Mouse (Mus musculus): ENCODE results near the gene Gm5724. TPM values are rescaled to one million over a fixed set of nuclear protein-coding genes. Genes with fewer than 3 reads are reported as not detected.

Gm5724 gene
- not detected in 2 replicates for polyA plus RNA-seq (2016; fragmentation: Nextera tagmentation; extraction: Ambion mirVana)

DNA sequence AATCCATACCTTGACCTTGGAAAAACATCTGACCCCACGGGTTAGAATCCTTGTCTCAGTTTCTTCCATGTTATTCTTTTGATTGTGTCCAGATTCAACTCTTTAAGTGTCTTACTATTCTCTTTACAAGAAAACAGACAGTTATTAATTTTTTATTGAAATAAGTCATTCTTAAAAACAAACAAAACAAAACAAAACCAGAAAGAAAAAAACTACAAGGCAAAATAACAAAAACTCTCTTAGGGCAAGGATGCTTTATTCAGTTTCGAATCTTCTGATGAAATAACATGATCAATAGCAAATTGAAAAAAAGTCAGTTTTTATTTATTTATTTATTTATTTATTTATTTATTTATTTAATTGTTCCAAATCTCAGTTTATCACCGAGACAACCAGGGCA lies at the start of gene Gm5724:
Gene Gm5724, minus strand, starts transcription at position 101 of the 400 bp plus-strand sequence.
- H3K9me3 ChIP-seq, result no peaks in the 10 kb centered on the region
- H3K4me3 ChIP-seq, result no peak within 1 kb of the TSS
- H3K36me3 ChIP-seq, result no peaks in the 10 kb centered on the region
- ATAC-seq (ENCODE audit: low FRiP score, low read depth), result no peak
- no peak within 1 kb of the TSS for H3K27ac ChIP-seq
- H3K9ac ChIP-seq, result no peak within 1 kb of the TSS
- WGBS, result 85% methylated on average over 3 of the region's 3 CpGs
- no peak within 1 kb of the TSS for H3K4me2 ChIP-seq (replicated peaks)
- H3K27me3 ChIP-seq (replicated peaks), result no peaks in the 10 kb centered on the region
- no peaks in the 10 kb centered on the region for H3K4me1 ChIP-seq

DNA sequence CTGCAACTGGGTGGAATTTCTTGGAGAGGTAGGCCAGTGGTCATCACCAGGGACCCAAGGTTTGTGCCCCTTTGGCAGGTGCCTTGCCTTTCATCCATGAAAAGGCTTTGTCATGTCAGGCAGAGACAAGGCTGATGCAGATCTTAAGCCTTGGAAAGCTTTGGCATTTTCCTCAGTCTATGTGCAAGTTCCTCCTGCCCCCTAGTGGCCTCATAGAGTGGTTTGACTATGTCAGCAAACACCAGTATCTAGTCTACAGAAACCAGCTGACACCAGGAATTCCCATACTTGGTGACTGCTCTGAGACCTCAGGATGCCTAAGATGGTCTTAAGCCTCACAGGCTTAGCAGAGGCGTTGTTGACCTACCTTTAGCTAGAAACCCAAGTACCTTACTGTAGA lies 24.2 kb upstream of the Gm5724 start:
- H3K27ac ChIP-seq, result no peak overlapping the region
- no peaks in the 10 kb centered on the region for H3K9me3 ChIP-seq
- no peaks in the 10 kb centered on the region for H3K36me3 ChIP-seq
- 27% methylated on average over 1 of the region's 1 CpGs for WGBS
- peak; percentile 82 for ATAC-seq (ENCODE audit: low FRiP score, low read depth)
- H3K4me2 ChIP-seq (replicated peaks), result no peak overlapping the region
- no peak overlapping the region for H3K4me3 ChIP-seq
- no peaks in the 10 kb centered on the region for H3K4me1 ChIP-seq
- no peaks in the 10 kb centered on the region for H3K27me3 ChIP-seq (replicated peaks)
- no peak overlapping the region for H3K9ac ChIP-seq

DNA sequence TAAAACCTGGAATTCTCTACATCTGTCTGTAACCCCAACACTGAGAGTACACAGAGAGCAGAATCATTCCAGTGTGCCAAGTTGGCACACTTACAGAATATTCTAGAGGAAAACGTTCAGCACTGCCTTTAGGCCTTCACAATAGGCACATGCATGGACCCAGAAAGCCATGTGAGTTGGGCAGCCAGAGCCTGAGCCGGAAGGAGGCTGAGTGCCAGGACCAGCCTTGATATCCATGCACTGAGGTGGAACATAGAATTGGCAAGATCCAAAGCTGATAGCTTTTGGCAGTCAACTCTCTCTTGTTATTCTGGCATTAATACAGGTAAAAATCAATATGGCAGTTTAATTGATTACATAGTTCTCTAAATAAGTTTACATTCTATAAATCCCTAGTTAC lies 866 bp upstream of the Gm5724 start:
- H3K4me1 ChIP-seq, result no peaks in the 10 kb centered on the region
- no peak overlapping the region for H3K4me3 ChIP-seq
- no peak overlapping the region for H3K27ac ChIP-seq
- no peak overlapping the region for H3K9ac ChIP-seq
- no peak overlapping the region for H3K4me2 ChIP-seq (replicated peaks)
- WGBS, result 81% methylated on average over 2 of the region's 2 CpGs
- ATAC-seq (ENCODE audit: low FRiP score, low read depth), result no peak
- no peaks in the 10 kb centered on the region for H3K36me3 ChIP-seq
- no peaks in the 10 kb centered on the region for H3K27me3 ChIP-seq (replicated peaks)
- no peaks in the 10 kb centered on the region for H3K9me3 ChIP-seq

DNA sequence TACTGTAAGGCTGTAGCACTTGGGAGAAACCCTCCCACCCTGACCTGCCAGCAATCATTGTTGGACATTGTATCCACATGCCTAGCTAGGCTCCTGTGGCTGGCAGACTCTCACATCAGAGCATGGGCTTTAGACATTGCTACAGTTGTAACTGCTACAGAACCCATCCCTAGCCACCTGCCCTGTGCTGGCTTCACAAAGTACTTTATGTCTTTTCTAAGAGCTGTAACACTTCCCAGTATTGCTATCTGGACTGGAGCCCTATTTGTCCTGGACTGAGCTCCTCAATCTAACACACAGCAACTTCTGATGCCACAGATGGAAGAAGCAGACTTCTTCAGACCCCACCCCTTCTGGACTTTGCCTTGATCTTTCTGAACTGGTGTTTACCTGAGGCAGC lies 82.4 kb downstream of the Gm5724 start:
- Histone ChIP-seq H3K27ac (no peak overlapping the region), H3K36me3 (no peaks in the 10 kb centered on the region), H3K4me2 (replicated peaks) (no peak overlapping the region), H3K27me3 (replicated peaks) (no peaks in the 10 kb centered on the region), H3K4me1 (no peaks in the 10 kb centered on the region), H3K9me3 (no peaks in the 10 kb centered on the region), H3K9ac (no peak overlapping the region), H3K4me3 (no peak overlapping the region)
- ATAC-seq (ENCODE audit: low FRiP score, low read depth), result no peak

DNA sequence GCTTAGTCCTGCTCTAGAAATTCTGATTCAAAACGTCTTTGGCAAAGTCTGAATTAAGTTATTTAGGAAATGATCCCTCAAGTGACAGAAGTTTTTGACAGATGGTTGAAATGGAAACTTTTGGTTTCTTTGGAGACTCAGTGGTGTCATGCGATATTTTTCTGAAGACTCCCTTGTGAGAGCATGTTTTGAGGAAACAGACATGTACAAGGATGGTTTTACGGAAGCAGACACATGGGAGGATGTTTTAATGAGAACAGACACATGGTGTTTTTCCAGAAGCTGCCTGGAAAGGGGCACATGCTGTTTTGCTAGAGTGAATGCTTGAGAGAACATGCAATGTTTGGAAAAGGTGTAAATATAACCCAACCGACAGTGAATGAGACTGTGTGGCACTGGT lies 86.6 kb downstream of the Gm5724 start:
- 78% methylated on average over 4 of the region's 4 CpGs for WGBS
- no peaks in the 10 kb centered on the region for H3K4me1 ChIP-seq

More for the DNA sequence above, 86.6 kb downstream of the Gm5724 start:
- no peak for ATAC-seq (ENCODE audit: low FRiP score, low read depth)
- H3K27me3 ChIP-seq (replicated peaks), result no peaks in the 10 kb centered on the region
- no peak overlapping the region for H3K4me3 ChIP-seq
- H3K4me2 ChIP-seq (replicated peaks), result no peak overlapping the region
- no peak overlapping the region for H3K27ac ChIP-seq
- no peaks in the 10 kb centered on the region for H3K9me3 ChIP-seq
- H3K9ac ChIP-seq, result no peak overlapping the region
- no peaks in the 10 kb centered on the region for H3K36me3 ChIP-seq

Other genes starting within 250 kb of the Gm5724 start
- gene Slco1c1, start 249.4 kb downstream of the Gm5724 start, polyA plus RNA-seq (2016; fragmentation: Nextera tagmentation; extraction: Ambion mirVana), result 2.1 and 2.3 TPM in 2 replicates
- gene Slco1b2, start 144.3 kb downstream of the Gm5724 start, polyA plus RNA-seq (2016; fragmentation: Nextera tagmentation; extraction: Ambion mirVana), result not detected in 2 replicates
- gene Slco1a4, start 82.4 kb upstream of the Gm5724 start, polyA plus RNA-seq (2016; fragmentation: Nextera tagmentation; extraction: Ambion mirVana), result 0.06 and 0.22 TPM in 2 replicates
- gene Slco1a1, start 173.2 kb upstream of the Gm5724 start, polyA plus RNA-seq (2016; fragmentation: Nextera tagmentation; extraction: Ambion mirVana), result not detected in 2 replicates
- not detected in 2 replicates for gene Gm6614, start 237.6 kb upstream of the Gm5724 start, polyA plus RNA-seq (2016; fragmentation: Nextera tagmentation; extraction: Ambion mirVana)

Measured in neural tube, embryonic 12.5 days (tissue).